Mouse (Mus musculus) neural tube, embryonic 14.5 days (tissue): ENCODE data around the gene Rgl1. TPM values are rescaled to one million over a fixed set of nuclear protein-coding genes. Genes with fewer than 3 reads are reported as not detected.

Source experiments
- ATAC-seq: fragments of 200-750 bp; cut with Nextera tagmentation; 2 replicates; pipeline ENCODE4 v1.8.0; 2017; ENCODE audit warnings: low read depth, mild to moderate bottlenecking, moderate TSS enrichment, moderate library complexity
- H3K27ac ChIP-seq: fragments of 300-500 bp; sonication (generic); 2 replicates; pipeline ENCODE4 v1.5.1; 2014; ENCODE audit warnings: low read depth, mild to moderate bottlenecking, control low read depth, low read length, moderate library complexity, mixed read lengths
- H3K27me3 ChIP-seq: fragments of 300-500 bp; sonication (generic); 2 replicates; pipeline ENCODE4 v1.6.1; 2014; ENCODE audit warnings: low read length; ENCODE audit not compliant: control insufficient read depth, insufficient read depth
- H3K36me3 ChIP-seq: fragments of 300-500 bp; sonication (generic); 2 replicates; pipeline ENCODE4 v1.6.1; 2014; ENCODE audit warnings: low read length, mixed read lengths; ENCODE audit not compliant: control insufficient read depth, insufficient read depth
- H3K4me1 ChIP-seq: fragments of 300-500 bp; sonication (generic); 2 replicates; pipeline ENCODE4 v1.6.1; 2014; ENCODE audit warnings: low read length; ENCODE audit not compliant: control insufficient read depth, insufficient read depth
- H3K4me2 ChIP-seq: fragments of 300-500 bp; sonication (generic); 2 replicates; pipeline ENCODE4 v1.6.1; 2014; ENCODE audit warnings: mild to moderate bottlenecking, low read depth, low read length, control low read depth
- H3K4me3 ChIP-seq: fragments of 300-500 bp; sonication (generic); 2 replicates; pipeline ENCODE4 v1.5.1; 2014; ENCODE audit warnings: low read depth, low read length, control low read depth, mixed read lengths
- H3K9ac ChIP-seq: fragments of 300-500 bp; sonication (generic); replicated peaks from 2 replicates; pipeline ENCODE4 v1.6.1; 2014; ENCODE audit warnings: low read depth, mild to moderate bottlenecking, control low read depth, low read length, mixed read lengths
- H3K9me3 ChIP-seq: fragments of 300-500 bp; sonication (generic); 2 replicates; pipeline ENCODE4 v1.6.1; 2016; ENCODE audit warnings: low read length; ENCODE audit not compliant: control insufficient read depth
- WGBS: fragments of 180-500 bp; shearing (Covaris S2); extraction: QIAGEN DNeasy Blood & Tissue Kit; methylation state at CpG from one replicate; pipeline ENCODE4 v1.1.7; 2014; 5-methylcytosine and 5-hydroxymethylcytosine counted together
- polyA plus RNA-seq: library from polyadenylated mRNA; unstranded; fragments of >200 nt; fragmentation: Nextera tagmentation; extraction: Ambion mirVana; gene quantifications from 2 replicates; pipeline ENCODE4 v1.2.1, GENCODE M21; 2014

The Rgl1 gene
- polyA plus RNA-seq, 1 experiment from 2014 or later, result 14.9 TPM

DNA sequence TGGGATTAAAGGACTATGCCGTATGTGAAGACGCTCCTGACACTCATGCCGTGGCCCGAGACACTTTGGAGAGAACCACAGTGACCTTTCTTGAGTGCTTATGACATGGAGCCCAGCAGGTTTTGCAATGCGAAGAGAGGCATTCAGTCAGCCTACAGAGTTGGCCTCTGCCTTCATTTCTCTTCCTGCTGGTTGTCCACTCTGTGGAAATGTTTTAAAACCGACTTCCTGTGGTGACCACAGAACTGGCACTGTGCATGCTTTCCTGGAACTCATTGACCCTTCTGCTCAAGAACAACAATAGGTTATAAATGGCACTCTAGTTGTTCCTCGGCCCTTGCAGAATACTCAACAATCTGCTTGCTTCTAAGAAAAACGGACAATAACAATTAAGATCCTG lies 166.8 kb downstream of the Rgl1 start:
- Histone ChIP-seq H3K36me3 (no peaks in the 10 kb centered on the region), H3K4me3 (no peak overlapping the region), H3K9ac (no peak overlapping the region), H3K9me3 (no peaks in the 10 kb centered on the region), H3K4me2 (no peak overlapping the region), H3K4me1 (no peaks in the 10 kb centered on the region), H3K27ac (no peak overlapping the region), H3K27me3 (no peaks in the 10 kb centered on the region)
- no peak for ATAC-seq
- WGBS, result 72% methylated on average over 8 of the region's 8 CpGs

DNA sequence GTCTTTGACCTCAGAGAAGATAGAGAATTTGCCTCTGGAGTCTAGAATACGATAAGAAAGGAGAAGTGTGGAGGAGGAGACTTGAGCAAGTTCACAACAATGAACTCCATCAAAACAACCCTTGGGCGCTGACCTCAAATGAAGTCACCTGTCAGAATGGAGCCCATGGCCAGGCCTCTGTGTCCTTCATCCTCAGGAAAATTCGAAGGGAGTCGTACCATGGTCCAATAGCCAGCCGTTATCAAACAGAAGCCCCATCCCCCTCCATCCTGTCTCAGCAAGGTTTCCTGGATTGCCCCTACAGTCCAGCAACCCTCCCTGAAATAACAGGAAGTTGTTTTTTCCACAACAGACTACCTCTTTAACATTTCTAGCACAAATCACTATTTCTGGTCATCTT lies 171.5 kb downstream of the Rgl1 start:
- no peaks in the 10 kb centered on the region for H3K27me3 ChIP-seq
- H3K9ac ChIP-seq, result no peak overlapping the region
- no peak overlapping the region for H3K4me3 ChIP-seq
- no peaks in the 10 kb centered on the region for H3K4me1 ChIP-seq
- 77% methylated on average over 5 of the region's 5 CpGs for WGBS
- H3K27ac ChIP-seq, result no peak overlapping the region
- H3K36me3 ChIP-seq, result no peaks in the 10 kb centered on the region
- H3K4me2 ChIP-seq, result no peak overlapping the region
- H3K9me3 ChIP-seq, result no peaks in the 10 kb centered on the region
- no peak for ATAC-seq

DNA sequence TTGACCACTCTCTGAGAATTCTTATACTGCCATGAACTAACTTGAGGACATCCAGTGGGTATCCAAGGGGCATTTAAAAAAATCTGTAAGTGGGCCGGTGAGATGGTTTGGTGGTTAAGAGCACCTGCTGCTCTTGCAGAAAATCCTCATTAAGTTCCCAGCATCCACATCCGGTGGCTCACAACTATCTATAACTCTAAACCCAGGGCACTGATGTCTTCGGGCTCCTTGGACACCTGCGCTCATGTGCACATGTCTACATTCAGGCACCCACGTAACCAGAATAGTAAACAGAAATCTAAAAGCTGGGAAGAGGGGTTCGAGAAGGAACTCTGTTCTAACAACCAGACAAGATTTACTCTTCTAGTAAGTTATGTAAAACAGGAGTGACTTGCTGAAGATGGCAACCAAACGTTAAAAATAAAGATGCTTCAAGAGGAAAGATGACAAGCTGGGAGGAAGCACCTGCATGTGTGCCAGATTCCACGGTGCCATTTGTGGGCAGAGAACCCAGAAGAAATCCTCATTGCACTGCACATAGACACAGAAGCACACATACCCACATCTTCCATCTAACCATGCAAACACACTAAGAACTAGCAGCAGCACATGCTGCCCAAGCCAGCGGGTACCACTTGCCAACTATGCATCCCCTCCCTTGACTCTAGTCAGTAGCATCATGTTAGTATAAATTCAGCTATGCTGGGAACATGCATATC lies 172.2 kb downstream of the Rgl1 start:
- no peaks in the 10 kb centered on the region for H3K9me3 ChIP-seq
- no peak for ATAC-seq
- 94% methylated on average over 9 of the region's 9 CpGs for WGBS
- no peak overlapping the region for H3K9ac ChIP-seq
- no peak overlapping the region for H3K4me3 ChIP-seq
- no peaks in the 10 kb centered on the region for H3K4me1 ChIP-seq
- H3K27ac ChIP-seq, result no peak overlapping the region
- H3K27me3 ChIP-seq, result no peaks in the 10 kb centered on the region
- H3K4me2 ChIP-seq, result no peak overlapping the region
- H3K36me3 ChIP-seq, result no peaks in the 10 kb centered on the region

DNA sequence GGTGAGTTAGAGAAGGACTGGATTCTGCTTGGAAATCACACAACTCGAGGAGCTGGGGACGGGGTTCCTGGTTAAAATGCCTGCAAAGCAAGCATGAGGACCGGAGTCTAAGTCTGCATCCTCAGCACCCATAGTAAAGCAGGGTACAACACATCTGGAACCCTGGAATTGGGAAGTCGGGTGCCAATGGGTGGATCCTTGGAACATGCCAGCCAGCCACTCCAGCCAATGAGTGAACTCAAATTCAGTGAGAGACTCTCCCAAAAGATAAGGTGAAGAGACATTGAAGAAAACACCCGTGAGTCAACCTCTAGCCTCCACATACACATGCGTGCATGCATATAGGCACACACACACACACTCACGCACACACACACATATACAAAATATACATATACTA lies 172.8 kb downstream of the Rgl1 start:
- Histone ChIP-seq H3K36me3 (no peaks in the 10 kb centered on the region), H3K27me3 (no peaks in the 10 kb centered on the region), H3K9me3 (no peaks in the 10 kb centered on the region), H3K9ac (no peak overlapping the region), H3K27ac (no peak overlapping the region), H3K4me1 (no peaks in the 10 kb centered on the region), H3K4me3 (no peak overlapping the region), H3K4me2 (no peak overlapping the region)
- no peak for ATAC-seq
- WGBS, result 90% methylated on average over 7 of the region's 7 CpGs

DNA sequence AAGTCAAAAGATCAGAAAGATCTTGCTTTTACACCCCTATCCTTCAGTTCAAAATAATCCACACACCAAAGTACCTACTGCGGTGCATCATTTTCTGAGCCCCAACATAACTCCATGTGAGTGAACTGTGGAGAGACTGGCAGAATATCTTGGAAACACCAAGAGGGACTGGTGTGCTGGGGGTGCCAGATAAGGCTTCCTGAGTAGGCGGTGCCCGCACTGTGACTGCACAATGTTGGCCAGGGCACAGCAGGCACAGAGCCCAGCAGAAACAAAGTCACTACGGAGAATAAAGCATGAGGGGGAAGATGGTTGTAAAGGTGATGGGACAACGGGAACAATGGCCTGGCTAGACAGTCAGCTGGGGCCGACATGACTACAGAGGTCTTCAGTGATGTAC lies 173.5 kb downstream of the Rgl1 start:
- ATAC-seq, result no peak
- Histone ChIP-seq H3K36me3 (no peaks in the 10 kb centered on the region), H3K4me3 (no peak overlapping the region), H3K27ac (no peak overlapping the region), H3K4me1 (no peaks in the 10 kb centered on the region), H3K9ac (no peak overlapping the region), H3K27me3 (no peaks in the 10 kb centered on the region), H3K9me3 (no peaks in the 10 kb centered on the region), H3K4me2 (no peak overlapping the region)
- WGBS, result 74% methylated on average over 6 of the region's 6 CpGs

DNA sequence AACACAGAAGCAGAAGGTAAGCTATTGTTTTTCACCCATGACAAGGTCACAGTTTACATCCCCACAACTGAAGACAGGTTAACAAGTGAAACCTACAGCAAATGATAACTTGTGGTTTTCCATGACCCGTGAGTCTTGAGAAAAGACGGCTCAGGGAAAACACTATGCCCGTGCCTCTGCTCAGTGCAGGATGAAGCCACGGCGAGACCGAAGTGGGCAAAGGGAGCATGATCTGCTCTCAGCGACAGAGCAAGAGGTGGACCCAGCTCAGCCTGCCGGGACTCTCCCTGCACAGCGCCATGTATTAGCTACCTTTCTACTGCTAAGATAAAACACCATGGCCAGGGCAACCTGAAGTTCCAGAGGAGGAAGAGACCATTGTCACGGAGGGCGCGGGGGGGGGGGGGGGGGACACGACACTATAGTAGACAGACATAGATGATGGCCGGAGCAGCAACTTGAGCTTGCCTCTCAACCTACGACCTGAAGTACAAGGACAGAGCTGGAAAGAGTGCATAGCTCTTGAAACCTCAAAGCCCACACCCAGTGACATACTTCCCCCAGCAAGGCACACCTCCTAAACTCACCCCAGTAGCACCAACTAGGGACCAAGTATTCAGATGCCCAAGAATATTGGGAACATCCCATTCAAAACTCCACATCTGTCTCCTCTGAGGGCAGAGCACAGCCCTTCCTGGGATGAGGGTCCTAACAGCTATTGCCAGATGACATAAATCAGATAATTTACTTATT lies 174.2 kb downstream of the Rgl1 start:
- ATAC-seq, result no peak
- H3K4me2 ChIP-seq, result no peak overlapping the region
- no peak overlapping the region for H3K9ac ChIP-seq
- H3K36me3 ChIP-seq, result no peaks in the 10 kb centered on the region
- no peaks in the 10 kb centered on the region for H3K4me1 ChIP-seq
- no peak overlapping the region for H3K4me3 ChIP-seq
- WGBS, result 95% methylated on average over 13 of the region's 15 CpGs
- no peak overlapping the region for H3K27ac ChIP-seq
- H3K27me3 ChIP-seq, result no peaks in the 10 kb centered on the region
- H3K9me3 ChIP-seq, result no peaks in the 10 kb centered on the region

DNA sequence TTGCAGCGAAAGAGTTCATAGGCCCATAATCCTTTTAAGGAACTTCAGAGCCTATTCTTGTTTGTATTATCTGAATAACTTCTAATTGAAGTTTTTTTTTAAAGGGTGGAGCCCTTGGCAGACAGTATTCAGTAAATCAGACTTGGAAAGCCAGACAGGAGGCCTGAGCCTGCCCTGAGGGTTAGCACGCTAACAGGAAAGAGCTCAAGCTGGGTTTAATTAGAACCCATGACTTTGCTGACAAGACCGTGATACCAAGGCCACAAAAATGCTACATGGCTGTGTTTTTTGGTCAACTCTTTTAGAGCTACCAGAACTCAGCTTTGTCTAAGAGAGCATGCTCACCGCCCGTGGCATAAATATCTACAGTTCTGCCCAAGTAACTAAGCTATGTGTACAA lies 175.8 kb downstream of the Rgl1 start:
- Histone ChIP-seq H3K27me3 (no peaks in the 10 kb centered on the region), H3K36me3 (no peaks in the 10 kb centered on the region), H3K9ac (no peak overlapping the region), H3K4me3 (no peak overlapping the region), H3K27ac (no peak overlapping the region), H3K9me3 (no peaks in the 10 kb centered on the region), H3K4me1 (no peaks in the 10 kb centered on the region), H3K4me2 (no peak overlapping the region)
- ATAC-seq, result no peak
- WGBS, result 87% methylated on average over 5 of the region's 5 CpGs

DNA sequence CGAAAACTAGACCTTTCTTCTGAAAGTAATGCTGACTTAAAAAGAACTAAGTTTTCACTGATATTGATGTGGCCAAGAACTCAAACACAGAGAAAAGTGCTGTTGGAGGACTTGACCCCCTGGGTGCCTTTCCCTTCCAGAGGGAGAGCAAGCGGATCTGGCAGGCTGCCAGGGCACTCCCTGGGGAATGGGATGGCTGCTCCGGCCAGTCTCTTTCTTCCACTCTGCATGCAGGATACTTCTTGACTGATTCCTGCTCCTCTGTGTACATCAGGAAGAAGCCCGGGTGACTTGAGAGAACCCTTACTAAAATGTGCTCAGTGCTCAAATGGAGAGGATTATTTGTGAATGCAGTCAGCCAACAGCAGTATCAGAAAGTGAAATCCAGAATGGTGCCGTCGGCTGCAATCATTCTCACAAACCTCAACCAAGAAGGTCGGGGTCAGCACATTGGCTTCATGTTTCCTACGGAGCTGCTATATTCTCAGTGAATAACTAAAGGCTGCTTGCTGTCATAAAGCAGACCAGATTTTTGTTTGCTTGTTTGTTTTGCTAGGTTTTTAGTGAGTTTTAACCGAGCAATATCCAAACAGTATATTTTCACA lies 176.7 kb downstream of the Rgl1 start:
- Histone ChIP-seq H3K27ac (peak overlapping the region; percentile 22; the same call in 1 of the 2 replicates), H3K36me3 (no peaks in the 10 kb centered on the region)

DNA sequence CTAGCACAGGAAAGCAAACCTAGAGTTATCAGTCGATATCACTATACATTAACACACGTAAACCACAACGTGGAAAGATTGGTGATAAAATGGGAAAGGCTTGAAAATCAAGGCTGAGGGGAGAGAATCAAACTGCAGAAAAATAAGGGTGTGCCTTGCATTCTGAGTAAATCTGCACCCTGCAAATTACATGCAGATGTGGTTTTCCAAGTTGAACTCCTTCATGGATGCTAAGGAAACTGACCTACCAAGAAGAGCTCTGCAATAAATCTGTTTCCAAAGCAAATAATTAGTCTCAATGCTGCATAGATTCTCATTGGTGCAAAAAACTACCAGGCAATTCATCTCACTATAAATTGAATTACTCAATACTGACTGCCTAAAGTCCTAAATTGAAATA lies 178.7 kb downstream of the Rgl1 start:
- Histone ChIP-seq H3K4me1 (no peaks in the 10 kb centered on the region), H3K4me3 (no peak overlapping the region), H3K36me3 (no peaks in the 10 kb centered on the region), H3K9ac (no peak overlapping the region), H3K9me3 (no peaks in the 10 kb centered on the region), H3K27ac (no peak overlapping the region), H3K4me2 (no peak overlapping the region), H3K27me3 (no peaks in the 10 kb centered on the region)
- no peak for ATAC-seq
- WGBS, result 88% methylated on average over 3 of the region's 3 CpGs

More for the DNA sequence above, 176.7 kb downstream of the Rgl1 start:
- 41% methylated on average over 9 of the region's 9 CpGs for WGBS
- Histone ChIP-seq H3K9ac (no peak overlapping the region), H3K4me1 (no peaks in the 10 kb centered on the region), H3K4me2 (no peak overlapping the region; the same call in 1 of the 2 replicates), H3K4me3 (no peak overlapping the region), H3K9me3 (no peaks in the 10 kb centered on the region), H3K27me3 (no peaks in the 10 kb centered on the region)
- ATAC-seq, result no peak
